8 mouse cellular contexts compared by ENCODE assay signal in genomic region chr10:19591641-19592441, GRCm38 (mm10). TPM values are rescaled to one million over a fixed set of nuclear protein-coding genes. Genes with fewer than 3 reads are reported as not detected.
DNase-seq lines count a peak whose midpoint lies in the region; ATAC-seq and TF ChIP-seq lines count a peak whose summit lies in the region.

TSS of gene Ifngr1 (plus strand) at chr10:19591949.

- peak; percentile 99 for DNase-seq in ES-E14 (ENCODE audit: low read depth, low spot score)
- DNase-seq in cerebellum, adult 11-12 months, result peak; percentile 99
- DNase-seq in heart, postnatal 25 days (ENCODE audit: low spot score), result peak; percentile 100
- peak; percentile 92 to 95 for DNase-seq in layer of hippocampus, adult 18-20 months (ENCODE audit: low spot score in 2 of 2)
- DNase-seq in lung, adult 2 months, result peak; percentile 100
- peak; percentile 99 to 100 for DNase-seq in thymus, adult 18-20 months

- peaks cover 0 to 4% of the 10 kb centered on the region in 2 experiments; a peak in 1 of 4 replicates for H3K4me1 ChIP-seq in ES-E14 (ENCODE audit: control insufficient read depth in 2 of 2, insufficient read depth in 2 of 2, low read length in 2 of 2, poor library complexity in 1 of 2)
- peaks cover 10% of the 10 kb centered on the region for H3K4me1 ChIP-seq in forebrain, embryonic 15.5 days
- H3K4me1 ChIP-seq in lung, adult 2 months (ENCODE audit: control insufficient read depth, insufficient read depth, low read length), result peaks cover 24% of the 10 kb centered on the region

- H3K36me3 ChIP-seq in ES-E14 (ENCODE audit: control insufficient read depth, insufficient read depth, low read length, poor library complexity, severe bottlenecking), result no peaks in the 10 kb centered on the region
- no peaks in the 10 kb centered on the region for H3K36me3 ChIP-seq in forebrain, embryonic 15.5 days

- in situ Hi-C loops in ES-E14 (cut with MboI; ENCODE audit: low sequenced_read_pairs in 2 of 2, unreplicated experiment in 2 of 2), result no loop called here

- H3K27me3 ChIP-seq in forebrain, embryonic 15.5 days, result no peaks in the 10 kb centered on the region

- peak; percentile 96 for TF ChIP-seq POLR2A in lung, adult 2 months (IDR thresholded peaks at IDR 0.05; ENCODE audit: borderline replicate concordance, extremely low read depth, low read depth, low read length)

- H3K27ac ChIP-seq in ES-E14 (ENCODE audit: insufficient read depth, low read depth, low read length, poor library complexity, severe bottlenecking), result no peak within 1 kb of the TSS
- H3K27ac ChIP-seq in forebrain, embryonic 15.5 days (replicated peaks), result 0 out of 2 replicates have a peak within 1 kb of the TSS, but pooled peaks have one; percentile 24

- H3K4me3 ChIP-seq in ES-E14 (ENCODE audit: insufficient read depth in 1 of 2, low read depth in 1 of 2, low read length in 2 of 2, poor library complexity in 1 of 2, severe bottlenecking in 1 of 2), result peak within 1 kb of the TSS; percentile 79 to 98
- H3K4me3 ChIP-seq in forebrain, embryonic 15.5 days, result peak within 1 kb of the TSS; percentile 77
- H3K4me3 ChIP-seq in lung, adult 2 months (replicated peaks; ENCODE audit: extremely low read depth, low read depth, low read length), result peak within 1 kb of the TSS; percentile 90

- WGBS in forebrain, embryonic 15.5 days, result under 1% methylated on average over 52 of the region's 52 CpGs
- WGBS in lung, adult 2 months, result under 1% methylated on average over 52 of the region's 52 CpGs

- H3K9ac ChIP-seq in ES-E14 (ENCODE audit: insufficient read depth, low read depth, low read length, poor library complexity, severe bottlenecking), result peak within 1 kb of the TSS; percentile 78
- peak within 1 kb of the TSS; percentile 76 for H3K9ac ChIP-seq in forebrain, embryonic 15.5 days (replicated peaks)

- intact Hi-C loops in heart, postnatal 25 days (cut with DNase I), result loop anchor here (10.0 kb wide), 1 partner anchor 513 kb away; no protein-coding TSS in a partner anchor

- no peak for TF ChIP-seq CTCF in lung, adult 2 months (IDR thresholded peaks at IDR 0.05; ENCODE audit: insufficient read depth, low read length)

- ATAC-seq in forebrain, embryonic 15.5 days (replicated peaks), result peak; percentile 99
- peak; percentile 88 for ATAC-seq in neutrophil, adult 5-6 weeks (ENCODE audit: extremely low read depth, insufficient number of reproducible peaks, low FRiP score, poor library complexity, severe bottlenecking)

- peak within 1 kb of the TSS; percentile 91 for H3K4me2 ChIP-seq in forebrain, embryonic 15.5 days (replicated peaks)

- no peaks in the 10 kb centered on the region for H3K9me3 ChIP-seq in ES-E14 (ENCODE audit: control insufficient read depth, insufficient read depth, low read depth, low read length)
- no peaks in the 10 kb centered on the region for H3K9me3 ChIP-seq in forebrain, embryonic 15.5 days

TF ChIP-seq in ES-E14, 5 proteins besides CTCF, POLR2A, EP300 and RAD21:
- TF ChIP-seq ZC3H11A (IDR thresholded peaks at IDR 0.05; ENCODE audit: borderline replicate concordance, low read depth, low read length), result no peak
- no peak for TF ChIP-seq MAFK (IDR thresholded peaks at IDR 0.05; ENCODE audit: insufficient read depth, low read depth, low read length)
- TF ChIP-seq CHD2 (IDR thresholded peaks at IDR 0.05; ENCODE audit: low read depth, low read length), result no peak
- no peak for TF ChIP-seq ZNF384 (IDR thresholded peaks at IDR 0.05; ENCODE audit: low read depth, low read length)
- TF ChIP-seq HCFC1 (IDR thresholded peaks at IDR 0.05; ENCODE audit: borderline replicate concordance, insufficient read depth, low read length), result no peak

RNA-seq across cellular contexts. Expression of gene Ifngr1, which starts in this region (rescaled TPM):
- total RNA-seq in ES-E14 (2012; rRNA removed), result 8.3 and 12.5 TPM in 2 replicates
- 14.3 and 16.3 TPM in 2 replicates for polyA plus RNA-seq in forebrain, embryonic 15.5 days (2015; fragmentation: Nextera tagmentation; extraction: Ambion mirVana)
- 10 to 100 TPM; 45.4 to 53.7 TPM for total RNA-seq in heart, postnatal 25 days (2021)
- total RNA-seq in layer of hippocampus, adult 18-20 months (2021), result 10 to 100 TPM; 18.7 to 20.1 TPM
- 53.1 and 72.3 TPM in 2 replicates for polyA plus RNA-seq in lung, adult 2 months (2012; rRNA removed)
- total RNA-seq in neutrophil, adult 5-6 weeks (2017), result 226 and 254 TPM in 2 replicates
